Mouse (Mus musculus): ENCODE measurements around the gene Nrbf2. TPM values are rescaled to one million over a fixed set of nuclear protein-coding genes. Genes with fewer than 3 reads are reported as not detected.

Gene Nrbf2
- total RNA-seq, 2 experiments from 2014 or later: 10.4 to 10.6 TPM

GRCm38 (mm10) chr10:67296482-67297152 lies 11.5 kb upstream of the Nrbf2 start:
- intact Hi-C loops (cut with DNase I): no loop called here
- no peak for DNase-seq

GRCm38 (mm10) chr10:67295938-67296466 lies 10.9 kb upstream of the Nrbf2 start:
- intact Hi-C loops (cut with DNase I): no loop called here
- no peak for DNase-seq

GRCm38 (mm10) chr10:67295331-67295730 lies 10.2 kb upstream of the Nrbf2 start:
- no peak for DNase-seq
- intact Hi-C loops (cut with DNase I): no loop called here

DNA sequence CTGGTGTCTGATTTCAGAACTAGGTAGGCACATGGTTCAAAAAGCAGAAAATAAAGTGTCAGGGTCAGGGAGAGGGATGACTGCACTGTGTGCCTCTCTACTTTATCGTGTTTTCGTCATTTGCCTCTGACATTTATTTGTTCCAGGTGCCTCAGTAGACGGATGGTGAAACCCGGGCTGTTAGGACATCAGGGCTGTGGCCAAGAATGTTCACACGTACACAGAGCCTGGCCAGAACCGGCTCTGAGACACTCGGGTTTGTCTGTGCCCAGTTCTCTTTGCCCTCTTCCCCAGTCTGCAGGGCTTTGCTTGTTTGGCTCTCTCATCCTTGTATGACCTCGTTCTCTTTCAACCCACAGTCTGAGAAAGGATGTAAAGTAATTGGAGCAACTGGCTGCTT lies 6.0 kb upstream of the Nrbf2 start:
- intact Hi-C loops (cut with DNase I): no loop called here
- DNase-seq: no peak

DNA sequence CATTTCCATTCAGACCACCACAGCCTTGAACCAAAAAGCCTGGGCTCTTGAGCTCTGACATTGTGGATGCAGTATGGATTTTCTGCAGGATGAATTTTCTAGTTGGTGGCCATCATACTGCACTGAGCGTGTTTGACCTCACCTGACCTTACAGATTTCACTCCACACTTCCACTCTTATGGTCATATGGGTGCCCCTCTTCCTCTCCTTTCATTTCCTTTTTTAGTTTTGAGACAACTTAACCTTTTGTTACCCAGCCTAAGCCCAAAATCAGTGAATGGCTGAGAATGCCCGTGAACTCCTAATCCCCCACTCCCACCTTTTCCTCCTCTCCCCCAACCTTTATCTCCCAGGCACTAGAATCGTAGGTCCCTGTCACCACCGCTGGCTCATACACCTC lies 5.5 kb upstream of the Nrbf2 start:
- no peak for DNase-seq
- intact Hi-C loops (cut with DNase I): no loop called here

DNA sequence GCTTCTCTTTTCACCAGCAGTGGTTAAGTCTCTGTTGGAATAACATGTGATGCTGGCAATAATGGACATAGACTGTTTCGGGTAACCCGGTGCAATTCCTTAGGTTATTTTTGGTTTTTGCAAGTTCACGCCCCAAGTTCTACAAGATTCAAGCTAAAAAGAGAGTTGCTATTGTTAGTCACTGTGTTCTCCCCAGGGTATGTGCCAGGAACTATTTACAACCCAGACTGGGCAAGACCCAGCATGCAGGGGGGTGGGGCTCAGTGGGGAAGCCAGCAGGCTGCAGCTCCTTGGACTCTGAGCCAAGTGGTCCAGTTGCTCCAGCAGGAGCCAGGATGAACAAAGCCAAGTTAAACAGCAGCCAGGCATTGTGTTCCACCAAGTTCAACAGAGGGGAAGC lies 2.8 kb upstream of the Nrbf2 start:
- intact Hi-C loops (cut with DNase I): loop anchor here (2.0 kb wide), 1 partner anchor 23 kb away; no protein-coding TSS in a partner anchor

DNA sequence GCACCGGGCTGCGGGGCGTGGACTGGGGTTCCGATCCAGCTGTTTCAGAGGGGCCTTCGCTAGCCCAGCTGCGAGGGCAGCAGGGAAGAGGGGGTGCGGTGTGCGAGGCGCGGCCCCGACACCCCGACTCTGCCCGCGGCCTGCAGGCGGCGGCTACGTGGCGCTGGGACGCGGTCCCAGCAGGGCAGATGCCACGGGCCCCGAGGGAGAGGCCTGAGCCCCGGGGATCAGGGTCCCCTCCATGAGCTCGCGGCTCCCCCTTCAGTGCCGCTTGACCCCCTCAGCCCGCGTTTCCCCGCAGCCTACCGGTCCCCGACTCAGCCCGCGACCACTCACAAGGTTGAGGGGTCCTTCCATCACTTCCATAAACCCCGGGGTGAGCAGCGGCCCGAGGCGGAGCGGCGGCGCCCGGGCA lies 337 bp downstream of the Nrbf2 start:
- DNase-seq: no peak
- intact Hi-C loops (cut with DNase I): loop anchor here (1.0 kb wide), 1 partner anchor 94 kb away; no protein-coding TSS in a partner anchor

More for the DNA sequence above, 2.8 kb upstream of the Nrbf2 start:
- DNase-seq: peak; percentile 93 to 95

DNA sequence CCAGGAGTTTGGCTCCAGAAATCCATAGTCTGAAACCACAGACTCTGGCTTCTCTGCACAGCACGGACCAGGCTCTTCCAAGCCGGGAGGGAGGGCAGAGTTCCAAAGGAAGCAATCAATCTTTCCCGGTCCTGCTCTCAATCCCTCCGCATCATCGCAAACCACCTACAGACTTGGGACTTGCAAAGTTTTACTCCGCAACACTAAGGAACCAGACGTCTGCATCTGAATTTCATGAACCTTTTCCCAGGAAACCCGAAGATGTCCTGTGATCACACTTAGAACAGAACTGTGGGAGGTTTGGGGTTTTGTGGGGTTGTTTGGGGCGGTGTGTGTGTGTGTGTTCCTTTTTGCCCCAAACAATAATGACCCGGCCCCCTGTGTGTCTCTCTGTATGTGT lies 794 bp downstream of the Nrbf2 start:
- intact Hi-C loops (cut with DNase I): no loop called here
- peak; percentile 41 to 53 for DNase-seq

- intact Hi-C loops (cut with DNase I): loop anchor here (2.0 kb wide), 1 partner anchor 19 kb away; no protein-coding TSS in a partner anchor
- DNase-seq: peak in 1 of 2 experiments; percentile 17
Observed at GRCm38 (mm10) chr10:67283516-67283915, 1.6 kb downstream of the Nrbf2 start.

DNA sequence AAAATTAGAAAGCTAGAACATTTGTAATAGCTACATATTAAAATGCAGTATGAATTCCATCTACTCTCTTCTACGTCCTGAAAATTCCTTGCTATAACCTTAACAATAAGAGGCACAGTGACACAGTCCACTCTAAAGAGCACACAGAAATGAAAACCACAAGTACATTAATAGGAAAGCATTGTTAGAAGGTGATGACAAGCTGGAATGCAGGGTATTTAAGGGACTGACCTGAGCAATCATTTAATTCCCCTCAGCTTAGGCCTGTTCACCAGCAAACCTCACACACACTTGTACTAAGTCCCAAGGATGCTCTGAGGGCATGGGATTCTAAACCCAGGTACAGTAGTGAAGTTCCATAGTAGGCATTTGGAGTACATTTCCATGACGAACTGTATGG lies 2.6 kb downstream of the Nrbf2 start:
- no peak for DNase-seq
- intact Hi-C loops (cut with DNase I): loop anchor here (2.0 kb wide), 1 partner anchor 18 kb away; no protein-coding TSS in a partner anchor

- DNase-seq: peak in 1 of 2 experiments; percentile 22
- intact Hi-C loops (cut with DNase I): loop anchor here (2.0 kb wide), 1 partner anchor 17 kb away; no protein-coding TSS in a partner anchor
Observed at GRCm38 (mm10) chr10:67281852-67282251, 3.3 kb downstream of the Nrbf2 start.

DNA sequence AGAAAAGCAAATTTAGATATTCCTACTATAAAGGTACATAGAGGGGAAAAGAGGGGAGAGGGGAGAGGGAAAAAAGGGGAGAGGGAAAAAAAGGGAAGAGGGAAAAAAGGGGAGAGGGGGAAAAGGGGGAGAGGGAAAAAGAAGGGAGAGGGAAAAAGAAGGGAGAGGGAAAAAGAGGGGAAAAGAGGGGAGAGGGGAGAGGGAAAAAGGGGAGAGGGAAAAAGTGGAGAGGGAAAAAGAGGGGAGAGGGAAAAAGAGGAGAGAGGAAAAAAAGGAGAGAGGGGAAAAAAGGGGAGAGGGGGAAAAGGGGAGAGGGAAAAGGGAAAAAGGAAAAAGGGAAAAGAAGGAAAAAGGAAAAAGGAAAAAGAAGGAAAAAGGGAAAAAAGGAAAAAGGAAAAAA lies 9.2 kb downstream of the Nrbf2 start:
- intact Hi-C loops (cut with DNase I): no loop called here
- no peak for DNase-seq

- intact Hi-C loops (cut with DNase I): loop anchor here (1.0 to 5.0 kb wide), 3 partner anchors 18 to 358 kb away; no protein-coding TSS in a partner anchor
- peak; percentile 70 to 82 for DNase-seq
Observed at GRCm38 (mm10) chr10:67264852-67265251, 20.3 kb downstream of the Nrbf2 start.

DNA sequence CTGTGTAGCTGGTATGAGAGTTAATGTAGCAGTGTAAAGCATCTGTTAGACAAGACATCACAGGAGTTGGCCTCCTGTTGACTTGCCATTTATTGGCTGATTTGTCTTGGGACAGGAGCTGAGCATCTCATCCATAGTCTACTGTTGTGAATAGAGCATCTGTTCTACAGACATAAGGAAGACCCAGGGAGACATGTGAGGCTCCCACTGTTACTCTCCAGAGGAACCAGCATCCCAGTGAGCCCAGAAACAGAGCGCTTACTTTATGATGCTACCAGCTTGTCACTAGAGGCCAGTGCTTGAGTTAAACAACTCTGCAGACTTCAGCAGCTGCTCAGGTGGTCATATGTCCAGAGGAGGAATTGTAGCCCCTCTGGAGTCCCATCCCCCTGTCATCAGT lies 32.0 kb downstream of the Nrbf2 start:
- no peak for DNase-seq
- intact Hi-C loops (cut with DNase I): no loop called here

GRCm38 (mm10) chr10:67252353-67252752 lies 32.8 kb downstream of the Nrbf2 start:
- intact Hi-C loops (cut with DNase I): no loop called here
- peak; percentile 37 to 38 for DNase-seq

- intact Hi-C loops (cut with DNase I): no loop called here
- DNase-seq: no peak
Observed at GRCm38 (mm10) chr10:67250846-67251245, 34.3 kb downstream of the Nrbf2 start.

DNA sequence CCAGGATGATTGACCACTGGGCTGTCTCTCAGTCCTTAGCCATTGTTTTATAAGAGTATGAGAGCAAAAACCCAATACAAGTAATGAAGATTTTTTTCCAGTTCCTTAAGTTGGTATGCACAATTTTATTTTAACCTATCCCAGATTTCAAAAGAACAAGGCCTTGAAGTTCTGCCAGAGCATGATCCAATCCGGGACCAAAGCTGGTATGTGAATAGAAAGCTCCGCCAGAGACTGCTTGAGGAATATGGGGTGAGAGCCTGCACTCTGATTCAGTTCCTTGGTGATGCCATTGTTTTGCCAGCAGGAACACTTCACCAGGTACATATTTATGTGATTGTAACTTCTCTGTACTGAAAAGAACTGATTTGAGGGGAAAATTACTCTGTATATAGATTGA lies 35.6 kb downstream of the Nrbf2 start:
- intact Hi-C loops (cut with DNase I): no loop called here
- no peak for DNase-seq

- DNase-seq: peak; percentile 35 to 71
- intact Hi-C loops (cut with DNase I): no loop called here
Observed at GRCm38 (mm10) chr10:67247145-67247544, 38.0 kb downstream of the Nrbf2 start.

- intact Hi-C loops (cut with DNase I): no loop called here
- no peak for DNase-seq
Observed at GRCm38 (mm10) chr10:67230439-67230838, 54.7 kb downstream of the Nrbf2 start.

GRCm38 (mm10) chr10:67226543-67226942 lies 58.6 kb downstream of the Nrbf2 start:
- intact Hi-C loops (cut with DNase I): loop anchor here (5.0 kb wide), 1 partner anchor 374 kb away; no protein-coding TSS in a partner anchor
- DNase-seq: no peak

DNA sequence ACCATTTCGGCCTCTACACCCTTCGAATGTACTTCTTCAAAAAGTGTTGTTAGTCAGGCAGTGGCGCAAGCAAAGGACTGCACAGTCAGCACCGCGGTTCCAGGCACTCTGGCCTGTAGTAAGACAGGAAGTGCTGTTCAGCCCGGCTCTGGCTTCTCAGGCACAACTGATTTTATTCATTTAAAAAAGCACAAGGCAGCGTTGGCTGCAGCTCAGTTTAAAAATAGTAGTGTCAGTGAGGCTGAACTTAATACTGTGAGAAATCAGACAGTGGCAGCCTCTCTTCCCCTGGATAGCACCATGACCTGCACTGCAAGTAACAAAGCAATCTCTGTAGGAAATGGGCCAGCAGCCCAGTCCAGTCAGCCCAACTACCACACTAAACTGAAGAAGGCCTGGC lies 59.0 kb downstream of the Nrbf2 start:
- intact Hi-C loops (cut with DNase I): loop anchor here (5.0 kb wide), 1 partner anchor 374 kb away; no protein-coding TSS in a partner anchor

DNA sequence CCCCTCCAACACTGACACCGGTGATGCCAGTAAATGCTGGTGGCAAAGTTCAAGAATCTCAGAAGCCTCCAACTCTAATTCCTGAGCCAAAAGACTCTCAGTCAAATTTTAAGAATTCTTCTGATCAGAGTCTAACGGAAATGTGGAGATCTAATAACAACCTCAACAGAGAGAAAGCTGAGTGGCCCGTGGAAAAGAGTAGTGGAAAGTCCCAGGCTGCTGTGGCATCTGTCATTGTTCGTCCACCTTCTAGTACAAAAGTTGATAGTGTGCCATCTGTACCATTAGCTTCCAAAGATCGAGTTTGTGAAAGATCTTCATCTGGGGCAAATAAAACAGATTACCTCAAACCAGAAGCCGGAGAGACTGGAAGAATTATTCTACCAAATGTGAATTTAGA lies 59.6 kb downstream of the Nrbf2 start:
- intact Hi-C loops (cut with DNase I): loop anchor here (5.0 kb wide), 1 partner anchor 373 kb away; no protein-coding TSS in a partner anchor

More for the DNA sequence above, 59.0 kb downstream of the Nrbf2 start:
- peak; percentile 55 to 64 for DNase-seq

More for the DNA sequence above, 59.6 kb downstream of the Nrbf2 start:
- DNase-seq: no peak

Measured in heart, postnatal 10 days (tissue).